Comparison of ENCODE assay signal across 22 mouse cellular contexts in genomic region chr11:78104501-78104900, GRCm38 (mm10). TPM values are rescaled to one million over a fixed set of nuclear protein-coding genes. Genes with fewer than 3 reads are reported as not detected.
DNase-seq lines count a peak whose midpoint lies in the region; ATAC-seq and TF ChIP-seq lines count a peak whose summit lies in the region.
"Had no signal": no experiment of that assay in that cellular context is flagged by ENCODE, and none has a peak within 500 bp of the region (broad histone marks: within the 10 kb centered on the region; RNA-seq: fewer than 3 reads in every experiment).

No protein-coding gene starts in this region.

- H3K27ac ChIP-seq in intestine, postnatal 0 days (ENCODE audit: low read depth, low read length) = 0 out of 2 replicates have a peak overlapping the region, but pooled peaks have one; percentile 16
- no peak overlapping the region for H3K27ac ChIP-seq in intestine, embryonic 16.5 days (ENCODE audit: low read length)
- peak overlapping the region; percentile 36; the same call in 1 of the 2 replicates for H3K27ac ChIP-seq in liver, adult 2 months (replicated peaks; ENCODE audit: insufficient read depth, low read depth, low read length)
- 0 out of 2 replicates have a peak overlapping the region, but pooled peaks have one; percentile 31 for H3K27ac ChIP-seq in liver, embryonic 13.5 days
- H3K27ac ChIP-seq in liver, postnatal 0 days (ENCODE audit: low read depth) = no peak overlapping the region
- H3K27ac ChIP-seq in liver, embryonic 15.5 days (replicated peaks) = 0 out of 2 replicates have a peak overlapping the region, but pooled peaks have one; percentile 35
- H3K27ac ChIP-seq in liver, embryonic 12.5 days = no peak overlapping the region

- H3K36me3 ChIP-seq in intestine, postnatal 0 days (ENCODE audit: control insufficient read depth, insufficient read depth) = no peaks in the 10 kb centered on the region; the same call in 1 of the 2 replicates
- H3K36me3 ChIP-seq in intestine, embryonic 16.5 days (ENCODE audit: control insufficient read depth, insufficient read depth, low read length) = peaks cover 3% of the 10 kb centered on the region; the same call in 1 of the 2 replicates
- H3K36me3 ChIP-seq in liver, adult 2 months (ENCODE audit: control insufficient read depth, insufficient read depth, low read length) = peaks cover 2% of the 10 kb centered on the region; the same call in 1 of the 2 replicates
- H3K36me3 ChIP-seq in liver, embryonic 13.5 days = peaks cover 8% of the 10 kb centered on the region
- peaks cover 11% of the 10 kb centered on the region for H3K36me3 ChIP-seq in liver, postnatal 0 days (replicated peaks; ENCODE audit: insufficient read depth, low read length)
- 0 out of 2 replicates have a peak, but pooled peaks cover 5% of the 10 kb centered on the region for H3K36me3 ChIP-seq in liver, embryonic 15.5 days (replicated peaks)
- peaks cover 20% of the 10 kb centered on the region for H3K36me3 ChIP-seq in liver, embryonic 12.5 days

- H3K9ac ChIP-seq in intestine, postnatal 0 days (ENCODE audit: low read depth, low read length) = no peak overlapping the region
- no peak overlapping the region for H3K9ac ChIP-seq in intestine, embryonic 16.5 days (ENCODE audit: low read depth, low read length)
- H3K9ac ChIP-seq in liver, adult 2 months (ENCODE audit: low read depth, low read length) = no peak overlapping the region
- no peak overlapping the region for H3K9ac ChIP-seq in liver, embryonic 13.5 days
- H3K9ac ChIP-seq in liver, postnatal 0 days (replicated peaks) = no peak overlapping the region
- no peak overlapping the region for H3K9ac ChIP-seq in liver, embryonic 15.5 days
- H3K9ac ChIP-seq in liver, embryonic 12.5 days = no peak overlapping the region

- no peak for TF ChIP-seq POLR2A in liver, adult 2 months (IDR thresholded peaks at IDR 0.05; ENCODE audit: extremely low read depth, insufficient read depth, low read length)

- H3K4me3 ChIP-seq in intestine, postnatal 0 days (ENCODE audit: low read depth, low read length) = no peak overlapping the region
- no peak overlapping the region for H3K4me3 ChIP-seq in intestine, embryonic 16.5 days (ENCODE audit: low read length)
- no peak overlapping the region for H3K4me3 ChIP-seq in liver, adult 2 months (ENCODE audit: insufficient read depth, low read depth, low read length)
- H3K4me3 ChIP-seq in liver, embryonic 13.5 days (replicated peaks) = no peak overlapping the region
- no peak overlapping the region for H3K4me3 ChIP-seq in liver, postnatal 0 days (ENCODE audit: low read depth, low read length)
- H3K4me3 ChIP-seq in liver, embryonic 15.5 days (replicated peaks) = no peak overlapping the region
- H3K4me3 ChIP-seq in liver, embryonic 12.5 days = no peak overlapping the region

- peak; percentile 93 for DNase-seq in liver, adult 2 months (ENCODE audit: extremely low read depth, low read depth, low spot score)
- DNase-seq in liver = no peak
- DNase-seq in liver, embryonic 13.5 days = no peak
- no peak for DNase-seq in liver, postnatal 0 days
- DNase-seq: adrenal gland, adult 2 months; adrenal gland, adult 8-10 months; adrenal gland, postnatal 10 days; adrenal gland, postnatal 14 days; adrenal gland, postnatal 25 days; adrenal gland, postnatal 36 days; B cell, adult 2 months; cerebellum, adult 11 months; cerebellum, adult 11-12 months had no signal

- H3K27me3 ChIP-seq in intestine, postnatal 0 days (replicated peaks; ENCODE audit: control insufficient read depth, insufficient read depth, low read length) = no peaks in the 10 kb centered on the region
- H3K27me3 ChIP-seq in intestine, embryonic 16.5 days (replicated peaks; ENCODE audit: control insufficient read depth, insufficient read depth, low read length) = no peaks in the 10 kb centered on the region
- H3K27me3 ChIP-seq in liver, adult 2 months (ENCODE audit: control insufficient read depth, insufficient read depth, low read length) = no peaks in the 10 kb centered on the region
- no peaks in the 10 kb centered on the region for H3K27me3 ChIP-seq in liver, embryonic 13.5 days
- H3K27me3 ChIP-seq in liver, postnatal 0 days (ENCODE audit: insufficient read depth, low read length) = no peaks in the 10 kb centered on the region
- no peaks in the 10 kb centered on the region for H3K27me3 ChIP-seq in liver, embryonic 15.5 days
- H3K27me3 ChIP-seq in liver, embryonic 12.5 days (replicated peaks) = no peaks in the 10 kb centered on the region
- H3K27me3 ChIP-seq: CH12.LX, Patski had no signal

- H3K4me1 ChIP-seq in intestine, postnatal 0 days (replicated peaks; ENCODE audit: control insufficient read depth, insufficient read depth, low read length) = no peaks in the 10 kb centered on the region
- no peaks in the 10 kb centered on the region; the same call in 1 of the 2 replicates for H3K4me1 ChIP-seq in intestine, embryonic 16.5 days (ENCODE audit: control insufficient read depth, insufficient read depth, low read length)
- peaks cover 15% of the 10 kb centered on the region for H3K4me1 ChIP-seq in liver, adult 2 months (ENCODE audit: control insufficient read depth, insufficient read depth, low read length)
- peaks cover 28% of the 10 kb centered on the region for H3K4me1 ChIP-seq in liver, embryonic 13.5 days (replicated peaks)
- H3K4me1 ChIP-seq in liver, postnatal 0 days (ENCODE audit: insufficient read depth) = peaks cover 24% of the 10 kb centered on the region
- peaks cover 30% of the 10 kb centered on the region for H3K4me1 ChIP-seq in liver, embryonic 15.5 days (replicated peaks)
- peaks cover 39% of the 10 kb centered on the region for H3K4me1 ChIP-seq in liver, embryonic 12.5 days

- no peak overlapping the region for H3K4me2 ChIP-seq in intestine, postnatal 0 days (replicated peaks; ENCODE audit: low read depth)
- no peak overlapping the region for H3K4me2 ChIP-seq in intestine, embryonic 16.5 days (ENCODE audit: low read depth, low read length)
- no peak overlapping the region for H3K4me2 ChIP-seq in liver, embryonic 13.5 days
- no peak overlapping the region for H3K4me2 ChIP-seq in liver, postnatal 0 days (ENCODE audit: low read depth, low read length)
- no peak overlapping the region for H3K4me2 ChIP-seq in liver, embryonic 15.5 days
- H3K4me2 ChIP-seq in liver, embryonic 12.5 days = no peak overlapping the region

- 98% methylated on average over 5 of the region's 5 CpGs for WGBS in intestine, postnatal 0 days
- 94% methylated on average over 5 of the region's 5 CpGs for WGBS in intestine, embryonic 16.5 days
- 33% methylated on average over 5 of the region's 5 CpGs for WGBS in liver, adult 2 months
- 74% methylated on average over 5 of the region's 5 CpGs for WGBS in liver, embryonic 13.5 days (ENCODE audit: insufficient replicate concordance)
- WGBS in liver, postnatal 0 days (ENCODE audit: insufficient replicate concordance) = 85% methylated on average over 5 of the region's 5 CpGs
- WGBS in liver, embryonic 15.5 days (ENCODE audit: insufficient replicate concordance) = 76% methylated on average over 5 of the region's 5 CpGs
- WGBS in liver, embryonic 12.5 days (ENCODE audit: insufficient replicate concordance) = 83% methylated on average over 5 of the region's 5 CpGs

- ATAC-seq in intestine, postnatal 0 days = no peak
- ATAC-seq in intestine, embryonic 16.5 days = no peak
- no peak for ATAC-seq in liver, embryonic 13.5 days (ENCODE audit: low read depth)
- ATAC-seq in liver, postnatal 0 days = no peak
- ATAC-seq in liver, embryonic 15.5 days (ENCODE audit: insufficient read depth) = no peak
- ATAC-seq in liver, embryonic 12.5 days = no peak
- ATAC-seq: activated CD4-positive, CD25-positive, alpha-beta regulatory T cell, adult 4 months; CD4-positive, CD25-positive, alpha-beta regulatory T cell, adult 4 months; Patski had no signal

- TF ChIP-seq CTCF in intestine, postnatal 0 days (IDR thresholded peaks at IDR 0.05; ENCODE audit: low read depth) = no peak
- no peak for TF ChIP-seq CTCF in liver, adult 2 months (IDR thresholded peaks at IDR 0.05; ENCODE audit: low read depth, low read length)
- TF ChIP-seq CTCF in liver, postnatal 0 days (IDR thresholded peaks at IDR 0.05; ENCODE audit: low read depth) = no peak

- TF ChIP-seq EP300 in liver, postnatal 0 days (IDR thresholded peaks at IDR 0.05; ENCODE audit: low read depth) = no peak

- no peaks in the 10 kb centered on the region for H3K9me3 ChIP-seq in intestine, postnatal 0 days (ENCODE audit: control insufficient read depth)
- no peaks in the 10 kb centered on the region for H3K9me3 ChIP-seq in intestine, embryonic 16.5 days (ENCODE audit: control insufficient read depth, low read length)
- H3K9me3 ChIP-seq in liver, embryonic 13.5 days (replicated peaks) = no peaks in the 10 kb centered on the region
- H3K9me3 ChIP-seq in liver, postnatal 0 days (ENCODE audit: low read length) = no peaks in the 10 kb centered on the region
- H3K9me3 ChIP-seq in liver, embryonic 15.5 days (replicated peaks) = no peaks in the 10 kb centered on the region
- no peaks in the 10 kb centered on the region for H3K9me3 ChIP-seq in liver, embryonic 12.5 days (replicated peaks)
- H3K9me3 ChIP-seq: G1E had no signal

- peaks cover 52% of the 10 kb centered on the region for H3K79me2 ChIP-seq in liver, adult 2 months (ENCODE audit: control insufficient read depth, insufficient read depth, low read length)

RNA-seq across cellular contexts. Expression of gene Fam222b, which starts 10.0 kb away (rescaled TPM):
- 10.6 and 11.5 TPM in 2 replicates for polyA plus RNA-seq in intestine, postnatal 0 days (2015; fragmentation: Nextera tagmentation; extraction: Ambion mirVana)
- 14.2 and 16.1 TPM in 2 replicates for polyA plus RNA-seq in intestine, embryonic 16.5 days (2015; fragmentation: Nextera tagmentation; extraction: Ambion mirVana)
- total RNA-seq in liver, adult 2 months (2014; rRNA removed) = 2.5 and 3.4 TPM in 2 replicates
- 12.5 and 13.6 TPM in 2 replicates for polyA plus RNA-seq in liver, adult 2 months (2012; rRNA removed)
- polyA plus RNA-seq in liver, embryonic 13.5 days (2015; fragmentation: Nextera tagmentation; extraction: Ambion mirVana) = 3.7 and 5.5 TPM in 2 replicates
- 5.9 and 7.5 TPM in 2 replicates for polyA plus RNA-seq in liver, postnatal 0 days (2015; fragmentation: Nextera tagmentation; extraction: Ambion mirVana)
- 4.2 and 4.3 TPM in 2 replicates for polyA plus RNA-seq in liver, embryonic 15.5 days (2015; fragmentation: Nextera tagmentation; extraction: Ambion mirVana)
- polyA plus RNA-seq in liver, embryonic 12.5 days (2016; fragmentation: Nextera tagmentation; extraction: Ambion mirVana) = 6.0 and 6.7 TPM in 2 replicates

RNA-seq across cellular contexts. Expression of gene Eral1, which starts 24.3 kb away (rescaled TPM):
- 12.2 and 13.0 TPM in 2 replicates for polyA plus RNA-seq in intestine, postnatal 0 days (2015; fragmentation: Nextera tagmentation; extraction: Ambion mirVana)
- 29.2 and 31.2 TPM in 2 replicates for polyA plus RNA-seq in intestine, embryonic 16.5 days (2015; fragmentation: Nextera tagmentation; extraction: Ambion mirVana)
- total RNA-seq in liver, adult 2 months (2014; rRNA removed) = 16.4 and 18.2 TPM in 2 replicates
- 25.2 and 27.2 TPM in 2 replicates for polyA plus RNA-seq in liver, adult 2 months (2012; rRNA removed)
- 19.1 and 20.2 TPM in 2 replicates for polyA plus RNA-seq in liver, embryonic 13.5 days (2015; fragmentation: Nextera tagmentation; extraction: Ambion mirVana)
- 9.3 and 10.6 TPM in 2 replicates for polyA plus RNA-seq in liver, postnatal 0 days (2015; fragmentation: Nextera tagmentation; extraction: Ambion mirVana)
- 13.8 and 13.9 TPM in 2 replicates for polyA plus RNA-seq in liver, embryonic 15.5 days (2015; fragmentation: Nextera tagmentation; extraction: Ambion mirVana)
- polyA plus RNA-seq in liver, embryonic 12.5 days (2016; fragmentation: Nextera tagmentation; extraction: Ambion mirVana) = 23.2 and 25.5 TPM in 2 replicates

Comparison
In these comparisons a context has a peak if more than half of its experiments do, and no peak if none do; other contexts are left out.
1. H3K27ac ChIP-seq: peak in intestine, postnatal 0 days (single experiment), liver, adult 2 months (single experiment), liver, embryonic 13.5 days (single experiment) and liver, embryonic 15.5 days (single experiment); none in intestine, embryonic 16.5 days (single experiment), liver, postnatal 0 days (single experiment) and liver, embryonic 12.5 days (single experiment).